Mouse (Mus musculus) heart, embryonic 11.5 days (tissue): ENCODE results near the gene Cdk2ap1. TPM values are rescaled to one million over a fixed set of nuclear protein-coding genes. Genes with fewer than 3 reads are reported as not detected.
"Not testable (repeated sequence)": the region's sequence is repeated elsewhere in the genome, so short reads cannot be mapped to it uniquely, and the experiment has no call there.

Experiments used
- ATAC-seq: fragments of 200-750 bp; cut with Nextera tagmentation; replicated peaks from 2 replicates; pipeline ENCODE4 v1.8.0; 2017; ENCODE audit warnings: moderate library complexity; ENCODE audit not compliant: insufficient number of reproducible peaks, low FRiP score, low TSS enrichment
- H3K27ac ChIP-seq: fragments of 300-500 bp; sonication (generic); 2 replicates; pipeline ENCODE4 v1.5.1; 2014; ENCODE audit warnings: mild to moderate bottlenecking, low read depth, low read length
- H3K27me3 ChIP-seq: fragments of 300-500 bp; sonication (generic); 2 replicates; pipeline ENCODE4 v1.6.1; 2014; ENCODE audit warnings: mild to moderate bottlenecking, low read length, mixed read lengths; ENCODE audit not compliant: control insufficient read depth, insufficient read depth
- H3K36me3 ChIP-seq: fragments of 300-500 bp; sonication (generic); 2 replicates; pipeline ENCODE4 v1.6.1; 2014; ENCODE audit warnings: mild to moderate bottlenecking, low read length, moderate library complexity, mixed read lengths; ENCODE audit not compliant: control insufficient read depth, insufficient read depth
- H3K4me1 ChIP-seq: fragments of 300-500 bp; sonication (generic); 2 replicates; pipeline ENCODE4 v1.6.1; 2014; ENCODE audit warnings: low read length; ENCODE audit not compliant: control insufficient read depth, insufficient read depth
- H3K4me2 ChIP-seq: fragments of 300-500 bp; sonication (generic); 2 replicates; pipeline ENCODE4 v1.6.1; 2014; ENCODE audit warnings: mild to moderate bottlenecking, moderate library complexity
- H3K4me3 ChIP-seq: fragments of 300-500 bp; sonication (generic); 2 replicates; pipeline ENCODE4 v1.5.1; 2014; ENCODE audit warnings: low read depth, low read length
- H3K9ac ChIP-seq: fragments of 300-500 bp; sonication (generic); 2 replicates; pipeline ENCODE4 v1.6.1; 2014; ENCODE audit warnings: mild to moderate bottlenecking, low read depth, low read length, moderate library complexity
- H3K9me3 ChIP-seq: fragments of 300-500 bp; sonication (generic); replicated peaks from 2 replicates; pipeline ENCODE4 v1.6.1; 2016; ENCODE audit warnings: low read length; ENCODE audit not compliant: control insufficient read depth
- WGBS: fragments of 180-500 bp; shearing (Covaris S2); extraction: QIAGEN DNeasy Blood & Tissue Kit; methylation state at CpG from one replicate; pipeline ENCODE4 v1.1.7; 2014; ENCODE audit not compliant: insufficient replicate concordance; 5-methylcytosine and 5-hydroxymethylcytosine counted together
- polyA plus RNA-seq: library from polyadenylated mRNA; unstranded; fragments of >200 nt; fragmentation: Nextera tagmentation; extraction: Ambion mirVana; gene quantifications from 2 replicates; pipeline ENCODE4 v1.2.1, GENCODE M21; 2014

Cdk2ap1 gene
- polyA plus RNA-seq: 94.3 and 96.8 TPM in 2 replicates

DNA sequence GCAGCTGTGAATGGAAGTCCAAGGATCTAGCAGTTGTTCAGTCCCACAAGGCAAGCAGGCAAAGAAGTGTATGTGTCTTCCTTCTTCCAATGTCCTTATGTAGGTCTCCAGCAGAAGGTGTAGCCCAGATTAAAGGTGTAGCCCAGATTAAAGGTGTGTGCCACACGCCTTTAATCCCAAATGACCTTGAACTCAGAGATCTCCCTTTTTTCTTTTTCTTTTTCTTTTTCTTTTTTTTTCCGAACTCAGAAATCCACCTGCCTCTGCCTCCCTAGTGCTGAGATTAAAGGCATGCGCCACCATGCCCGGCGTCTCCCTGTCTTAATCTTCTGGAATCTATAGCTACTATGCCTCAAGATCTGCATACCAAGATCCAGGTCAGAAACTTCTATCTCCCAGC, at the start of gene Cdk2ap1:
Gene Cdk2ap1, minus strand, starts transcription at position 101 of the 400 bp plus-strand sequence.
- not testable (repeated sequence) for H3K9me3 ChIP-seq, ATAC-seq, H3K4me3 ChIP-seq, H3K27me3 ChIP-seq, H3K4me2 ChIP-seq, H3K4me1 ChIP-seq, H3K9ac ChIP-seq, H3K27ac ChIP-seq, H3K36me3 ChIP-seq
- 90% methylated on average over 5 of the region's 5 CpGs for WGBS

DNA sequence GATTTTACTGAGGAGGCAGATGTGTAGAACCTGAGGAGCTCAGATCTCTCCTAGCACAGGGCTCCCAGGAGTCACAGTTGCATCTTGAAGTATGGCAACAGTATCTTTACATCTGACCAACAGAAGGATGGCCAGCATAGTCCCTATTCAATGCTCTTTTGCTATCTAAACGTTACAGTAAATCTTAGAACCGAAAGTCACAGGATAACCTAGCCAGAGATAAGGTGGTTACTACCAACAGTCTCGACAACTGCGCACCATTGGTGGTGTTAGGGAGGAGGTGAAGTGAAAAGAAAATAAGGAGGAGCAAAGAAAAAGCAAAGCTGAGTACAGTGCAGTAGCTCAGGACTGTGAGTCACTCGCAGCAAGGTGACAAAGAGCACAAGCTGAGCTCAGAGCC, 49.3 kb upstream of the Cdk2ap1 start:
- peaks cover 28% of the 10 kb centered on the region for H3K36me3 ChIP-seq

DNA sequence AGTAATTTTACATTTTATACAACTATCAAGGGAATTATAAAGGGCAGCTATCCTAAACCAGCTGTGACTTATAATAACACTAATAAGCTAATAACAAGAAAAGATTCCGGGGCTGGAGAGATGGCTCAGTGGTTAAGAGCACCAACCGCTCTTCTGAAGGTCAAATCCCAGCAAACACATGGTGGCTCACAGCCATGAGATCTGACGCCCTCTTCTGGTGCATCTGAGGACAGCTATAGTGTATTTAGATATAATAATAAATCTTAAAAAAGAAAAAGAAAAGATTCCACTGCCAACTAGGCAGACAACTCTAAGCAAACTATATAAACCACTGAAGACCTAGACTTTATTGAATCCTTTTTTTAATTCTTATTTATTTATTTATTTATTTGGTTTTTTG, 47.9 kb upstream of the Cdk2ap1 start:
- no peak overlapping the region for H3K4me2 ChIP-seq
- no peak overlapping the region for H3K27ac ChIP-seq
- no peaks in the 10 kb centered on the region for H3K4me1 ChIP-seq
- no peaks in the 10 kb centered on the region for H3K27me3 ChIP-seq
- peaks cover 36% of the 10 kb centered on the region for H3K36me3 ChIP-seq
- no peaks in the 10 kb centered on the region for H3K9me3 ChIP-seq
- 78% methylated on average over 3 of the region's 3 CpGs for WGBS
- no peak overlapping the region for H3K4me3 ChIP-seq
- no peak overlapping the region for H3K9ac ChIP-seq
- no peak for ATAC-seq

More for the DNA sequence above, 49.3 kb upstream of the Cdk2ap1 start:
- Histone ChIP-seq H3K4me3 (no peak overlapping the region), H3K9me3 (no peaks in the 10 kb centered on the region), H3K27ac (no peak overlapping the region), H3K4me1 (no peaks in the 10 kb centered on the region), H3K4me2 (no peak overlapping the region), H3K9ac (no peak overlapping the region), H3K27me3 (no peaks in the 10 kb centered on the region)
- no peak for ATAC-seq
- 87% methylated on average over 5 of the region's 5 CpGs for WGBS

DNA sequence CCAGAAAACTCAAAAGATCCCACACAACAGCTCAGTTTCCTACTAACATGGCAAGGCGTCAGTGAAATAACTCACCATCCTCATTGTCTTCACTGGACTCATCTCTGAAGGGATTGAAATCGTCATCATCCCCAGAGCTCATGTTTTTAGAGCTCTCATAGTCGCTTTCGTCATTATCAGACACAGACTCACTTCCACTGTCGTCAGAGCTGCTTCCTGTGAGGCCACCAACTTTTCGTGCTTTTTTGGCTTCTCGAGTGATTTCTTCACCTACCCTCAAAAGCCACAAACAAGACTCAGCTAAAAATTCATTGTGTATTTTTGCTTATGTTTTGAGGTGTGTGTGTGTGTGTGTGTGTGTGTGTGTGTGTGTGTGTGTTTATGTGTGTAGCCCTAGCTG, 30.8 kb upstream of the Cdk2ap1 start:
- no peak overlapping the region for H3K4me3 ChIP-seq

DNA sequence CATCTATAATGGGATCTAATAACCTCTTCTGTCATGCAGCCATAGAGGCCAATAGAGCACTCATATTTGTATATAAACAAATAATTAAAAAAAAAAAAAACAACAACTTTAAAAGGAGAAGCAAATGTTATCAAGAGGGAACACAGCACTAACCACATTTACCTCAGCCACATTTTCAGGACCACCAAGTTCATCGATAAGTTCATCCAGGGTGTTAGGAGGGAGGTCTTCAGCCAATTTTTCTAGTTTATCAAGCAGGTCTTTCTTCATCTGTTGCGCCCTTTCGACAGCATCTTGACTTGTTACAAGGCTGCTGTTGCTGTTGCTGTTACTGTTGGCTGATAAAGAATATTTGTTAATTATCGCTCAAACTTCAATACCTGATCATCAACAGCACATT, 29.5 kb upstream of the Cdk2ap1 start:
- Histone ChIP-seq H3K4me2 (no peak overlapping the region), H3K9ac (no peak overlapping the region), H3K4me3 (no peak overlapping the region), H3K27me3 (no peaks in the 10 kb centered on the region), H3K4me1 (no peaks in the 10 kb centered on the region), H3K36me3 (peaks cover 15% of the 10 kb centered on the region), H3K9me3 (no peaks in the 10 kb centered on the region), H3K27ac (no peak overlapping the region)
- 97% methylated on average over 4 of the region's 4 CpGs for WGBS
- no peak for ATAC-seq

More for the DNA sequence above, 30.8 kb upstream of the Cdk2ap1 start:
- no peak for ATAC-seq
- Histone ChIP-seq H3K36me3 (peaks cover 16% of the 10 kb centered on the region), H3K9ac (no peak overlapping the region), H3K4me1 (no peaks in the 10 kb centered on the region), H3K9me3 (no peaks in the 10 kb centered on the region), H3K27me3 (no peaks in the 10 kb centered on the region), H3K4me2 (no peak overlapping the region), H3K27ac (no peak overlapping the region)
- 84% methylated on average over 7 of the region's 7 CpGs for WGBS

DNA sequence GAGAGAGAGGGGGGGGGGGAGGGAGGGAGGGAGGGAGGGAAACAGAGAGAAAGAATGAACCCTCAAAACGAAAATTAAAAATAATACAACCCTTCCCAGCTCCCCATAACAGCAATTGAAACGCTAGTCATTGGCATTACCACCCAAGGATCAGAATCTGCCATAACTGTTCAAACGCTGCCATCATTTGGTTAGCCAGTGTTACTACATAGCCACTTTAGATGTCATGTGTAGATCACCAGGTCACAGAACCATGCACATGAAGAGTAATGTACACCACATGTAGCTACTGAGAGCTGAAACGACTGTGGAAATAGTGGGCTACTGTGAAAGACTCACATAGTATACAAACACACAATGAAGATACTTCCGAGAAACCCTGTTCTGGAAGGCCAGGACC, 25.1 kb upstream of the Cdk2ap1 start:
- Histone ChIP-seq H3K4me3 (no peak overlapping the region), H3K27ac (no peak overlapping the region), H3K9ac (no peak overlapping the region), H3K4me1 (no peaks in the 10 kb centered on the region), H3K27me3 (no peaks in the 10 kb centered on the region), H3K36me3 (peaks cover 24% of the 10 kb centered on the region), H3K9me3 (no peaks in the 10 kb centered on the region), H3K4me2 (no peak overlapping the region)
- 80% methylated on average over 5 of the region's 5 CpGs for WGBS
- ATAC-seq: no peak

DNA sequence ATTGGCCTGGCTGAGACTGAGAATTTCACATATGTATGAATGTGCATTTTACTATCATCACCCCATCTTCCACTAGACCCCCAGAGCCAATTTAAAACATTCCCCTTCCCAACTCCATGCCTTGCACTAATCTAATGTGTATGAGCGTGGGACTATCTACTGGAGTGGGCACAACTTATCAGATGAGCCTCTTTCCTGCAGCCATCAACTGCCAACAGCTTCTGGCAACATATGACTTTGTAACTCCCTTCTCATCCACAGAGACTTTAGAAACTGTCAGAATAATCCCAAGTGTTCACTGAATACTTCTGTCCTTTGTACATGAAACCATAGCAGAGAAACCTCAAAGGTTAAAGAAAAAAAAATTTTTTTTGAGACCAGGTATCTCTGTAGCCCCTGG, 17.2 kb upstream of the Cdk2ap1 start:
- no peaks in the 10 kb centered on the region for H3K4me1 ChIP-seq
- no peak for ATAC-seq
- H3K4me3 ChIP-seq: no peak overlapping the region
- no peaks in the 10 kb centered on the region for H3K9me3 ChIP-seq
- H3K27ac ChIP-seq: no peak overlapping the region
- WGBS: 76% methylated on average over 1 of the region's 1 CpGs
- H3K27me3 ChIP-seq: no peaks in the 10 kb centered on the region
- H3K9ac ChIP-seq: no peak overlapping the region
- peaks cover 41% of the 10 kb centered on the region for H3K36me3 ChIP-seq
- no peak overlapping the region for H3K4me2 ChIP-seq

DNA sequence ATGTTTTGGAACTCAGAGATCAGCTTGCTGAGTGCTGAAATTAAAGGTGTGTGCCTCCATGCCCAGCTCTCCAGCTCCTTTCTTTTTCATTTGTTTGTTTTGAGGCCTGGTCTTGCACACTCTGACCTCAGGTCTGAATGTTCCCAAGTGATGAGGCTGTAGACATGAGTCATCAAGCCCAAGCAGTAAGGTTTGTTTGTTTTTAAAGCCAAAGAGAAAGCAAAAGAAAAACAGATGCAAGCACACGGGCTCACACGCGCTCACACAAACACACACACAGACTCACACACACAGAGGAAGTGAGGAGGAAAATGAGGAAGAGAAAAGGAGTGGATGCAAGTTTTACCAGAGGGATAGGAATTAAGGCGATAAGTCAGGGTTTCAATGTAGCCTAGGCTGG, 14.3 kb upstream of the Cdk2ap1 start:
- H3K36me3 ChIP-seq: peaks cover 55% of the 10 kb centered on the region
- H3K27ac ChIP-seq: no peak overlapping the region
- ATAC-seq: no peak
- no peaks in the 10 kb centered on the region for H3K27me3 ChIP-seq
- no peak overlapping the region for H3K4me3 ChIP-seq
- no peak overlapping the region for H3K4me2 ChIP-seq
- H3K9ac ChIP-seq: no peak overlapping the region
- whole genome bisulfite sequencing: 85% methylated on average over 4 of the region's 4 CpGs
- no peaks in the 10 kb centered on the region for H3K4me1 ChIP-seq
- no peaks in the 10 kb centered on the region for H3K9me3 ChIP-seq

DNA sequence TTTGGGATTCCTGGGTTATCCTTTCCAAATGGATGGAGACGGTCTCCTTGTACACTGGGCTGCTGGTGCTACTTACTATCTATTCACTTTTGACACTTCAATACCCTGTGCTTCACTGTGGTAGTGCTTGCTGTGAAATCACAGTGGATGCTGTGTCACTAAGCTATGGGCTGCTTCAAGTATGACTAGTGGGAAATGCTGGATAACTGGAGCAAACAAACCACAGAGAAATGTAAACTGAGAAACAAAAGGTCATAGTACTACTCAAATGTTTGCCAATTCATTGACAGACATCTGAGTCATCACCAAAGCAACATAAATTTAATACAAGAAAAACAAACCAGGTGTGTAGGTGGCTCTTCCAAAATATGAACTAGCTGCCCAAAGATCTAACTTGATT, 13.5 kb upstream of the Cdk2ap1 start:
- H3K27me3 ChIP-seq: no peaks in the 10 kb centered on the region
- H3K27ac ChIP-seq: no peak overlapping the region
- no peak overlapping the region for H3K9ac ChIP-seq
- ATAC-seq: no peak
- WGBS: 86% methylated on average over 1 of the region's 1 CpGs
- H3K4me1 ChIP-seq: no peaks in the 10 kb centered on the region
- peaks cover 49% of the 10 kb centered on the region for H3K36me3 ChIP-seq
- no peaks in the 10 kb centered on the region for H3K9me3 ChIP-seq
- H3K4me2 ChIP-seq: no peak overlapping the region
- no peak overlapping the region for H3K4me3 ChIP-seq
